Mouse (Mus musculus): Measurements from ENCODE around the gene Ufc1.

The Ufc1 gene

DNA sequence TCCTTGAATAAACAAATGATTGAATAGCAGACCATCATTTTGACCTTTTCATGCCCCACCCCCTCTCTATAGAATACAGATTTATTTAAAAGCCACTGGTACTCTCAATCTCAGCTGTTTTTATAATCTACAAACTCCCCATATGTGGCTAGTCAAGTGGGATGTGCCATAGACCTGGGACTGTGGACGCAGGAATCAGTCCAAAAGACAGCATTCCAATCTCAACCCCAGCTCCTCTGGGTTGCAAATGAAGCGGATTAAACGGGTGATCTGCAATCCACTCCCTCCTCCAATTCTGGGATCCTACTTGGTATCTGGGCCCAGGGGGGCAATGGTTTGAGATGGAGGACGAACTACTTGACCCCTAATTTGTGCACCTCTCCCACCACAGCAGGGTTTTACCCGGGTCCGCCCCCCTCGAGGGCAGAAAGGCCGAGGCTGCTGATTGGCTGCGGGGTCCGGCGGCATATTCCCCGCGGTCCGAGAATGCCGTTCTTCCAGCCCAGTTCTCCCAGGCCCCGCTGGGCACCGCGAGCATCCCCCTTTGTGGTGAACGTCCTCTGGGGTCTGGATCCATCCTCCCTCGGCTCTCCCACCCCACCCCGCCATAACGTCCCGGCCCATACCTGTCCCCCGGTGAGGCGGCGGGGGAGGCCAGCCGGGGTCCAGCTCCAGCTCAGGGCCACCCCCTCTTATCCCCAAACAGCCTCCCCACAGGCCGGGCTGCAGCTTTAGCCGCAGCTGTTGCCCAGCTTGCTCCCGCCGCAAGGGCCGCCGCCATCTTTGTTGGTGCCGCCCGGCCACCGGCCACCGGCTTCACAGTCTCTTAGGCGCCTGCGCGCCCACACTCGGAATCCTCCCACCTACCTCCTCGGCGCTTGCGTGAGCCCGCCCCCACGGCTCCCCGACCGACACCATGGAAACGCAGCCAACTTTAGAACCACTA is 7.4 kb downstream of the Ufc1 start, which contains the start of gene Usp21:
Gene Usp21, minus strand, starts transcription at position 856 of the 946 bp plus-strand sequence.
- peak; percentile 91 for DNase-seq (ENCODE audit: low spot score)

DNA sequence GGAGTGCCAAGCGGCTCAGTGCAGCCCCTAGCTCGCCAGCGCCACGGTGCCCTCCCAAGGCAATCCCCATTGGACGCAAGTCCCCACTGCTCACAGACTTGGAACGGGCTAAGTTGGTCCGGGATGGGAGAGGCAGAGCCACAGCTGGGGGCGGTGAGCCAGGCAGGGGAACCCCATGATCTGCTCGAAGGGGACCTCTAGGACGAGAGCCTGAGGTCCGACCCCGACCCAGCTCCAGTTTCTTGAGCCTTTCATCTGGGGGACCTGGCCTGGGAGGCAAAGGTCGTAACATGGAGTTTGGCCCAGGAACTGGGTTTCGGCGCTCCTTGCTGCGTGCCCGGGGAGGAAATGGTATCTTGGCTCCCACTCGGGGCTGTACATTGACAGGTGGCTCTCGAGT is 8.3 kb downstream of the Ufc1 start:
- DNase-seq (ENCODE audit: low spot score), result peak; percentile 2

DNA sequence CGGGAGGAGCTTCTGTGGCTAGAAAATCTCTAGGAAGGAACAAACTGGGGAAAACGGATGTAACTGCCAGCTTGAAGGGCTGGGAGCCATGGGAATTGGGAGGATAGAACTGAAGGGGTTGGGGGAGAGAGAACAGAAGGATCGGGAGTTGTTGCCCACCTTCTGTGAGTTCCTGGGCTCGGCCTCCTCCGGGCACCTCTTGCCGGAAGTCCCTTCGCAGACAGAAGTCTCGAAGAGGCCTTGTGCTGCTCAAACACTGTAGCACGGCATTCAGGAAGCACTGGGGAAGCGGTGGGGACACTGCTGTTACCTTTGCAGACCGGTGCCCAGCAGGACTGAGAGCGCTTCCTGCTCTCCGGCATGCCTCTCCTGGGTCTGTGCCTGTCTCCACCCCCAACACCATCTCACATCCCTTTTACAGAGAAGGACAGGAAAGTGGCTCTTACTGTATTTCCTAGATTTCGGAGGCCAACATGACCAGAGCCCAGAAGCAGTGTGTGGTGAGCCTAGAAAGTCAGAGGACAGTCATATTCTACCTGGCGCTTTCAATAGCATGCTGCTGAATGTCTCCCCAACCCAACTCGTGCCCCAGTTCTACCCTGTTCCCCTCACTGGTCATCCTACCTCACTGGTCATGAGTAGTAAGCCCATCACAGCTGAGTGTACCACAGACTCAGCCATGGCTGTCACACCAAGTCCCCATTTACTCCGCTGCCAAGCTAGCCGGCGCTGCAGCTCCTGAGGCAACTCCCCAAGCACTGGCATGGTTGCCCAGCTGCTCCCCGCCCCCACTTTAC is 9.5 kb downstream of the Ufc1 start:
- DNase-seq (ENCODE audit: low spot score), result peak; percentile 1

DNA sequence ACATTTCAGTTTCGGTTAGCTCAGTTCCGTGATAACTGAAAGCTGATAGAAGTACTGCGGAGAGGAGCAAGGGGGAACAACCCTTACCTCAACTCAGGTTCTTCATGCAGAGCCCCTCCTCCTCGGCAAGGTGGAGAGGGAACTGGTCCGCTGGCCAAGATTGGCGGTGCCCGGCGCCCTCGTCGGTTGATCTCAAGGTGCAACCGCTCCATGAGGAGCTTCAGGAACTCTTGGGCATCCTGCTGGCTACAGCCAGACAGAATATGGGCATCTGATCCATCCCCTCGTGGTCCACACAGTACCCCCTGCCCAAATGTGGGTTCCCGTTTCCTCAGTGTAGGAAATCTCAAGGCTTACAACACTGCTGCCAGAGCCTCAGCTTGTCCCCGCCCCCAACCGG is 10.3 kb downstream of the Ufc1 start:
- no peak for DNase-seq (ENCODE audit: low spot score)

DNA sequence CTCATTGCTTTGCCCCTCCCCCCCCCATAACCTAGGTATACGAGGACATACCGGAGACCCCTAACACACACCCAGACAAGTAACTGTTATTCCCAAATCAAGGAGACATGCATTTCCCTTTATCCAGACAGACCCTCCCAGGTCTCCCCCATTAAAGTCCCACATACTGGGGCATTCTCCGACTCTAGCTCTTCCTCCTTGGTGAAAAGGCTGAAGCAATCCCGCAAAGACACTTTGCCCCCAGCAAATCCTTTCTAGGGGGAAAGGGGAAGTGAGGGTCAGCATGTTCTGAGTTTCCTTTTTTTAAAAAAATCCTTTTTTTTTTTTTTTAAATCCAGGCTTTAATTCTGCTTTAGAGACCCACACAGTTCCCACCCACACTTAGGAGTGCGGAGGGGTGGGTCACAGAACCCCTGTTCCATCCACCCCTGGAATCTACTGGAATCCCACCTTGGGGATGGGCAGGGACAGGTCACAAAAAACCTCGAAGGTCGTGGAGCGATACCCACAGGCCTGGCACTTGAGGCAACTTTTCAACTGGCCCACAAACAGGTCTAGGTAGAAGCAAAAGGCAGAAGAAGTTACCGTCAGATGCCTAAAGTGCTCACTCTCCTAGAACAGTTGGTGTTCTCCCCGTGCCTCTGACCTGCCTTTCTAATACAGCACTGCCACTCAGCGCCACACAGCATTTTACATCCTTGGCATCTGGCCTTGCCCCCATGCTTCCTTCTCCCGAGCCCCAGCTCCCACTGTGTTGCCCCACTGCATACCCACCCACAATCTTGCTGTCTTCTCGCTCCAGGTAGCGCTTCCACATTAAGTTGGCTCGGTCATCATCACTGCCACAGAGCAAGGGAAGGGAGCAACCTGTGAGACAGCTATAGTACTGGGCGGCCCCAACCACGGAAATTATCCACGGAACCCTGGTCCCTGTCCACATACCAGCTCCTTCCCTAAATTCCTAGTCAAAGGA is 11.3 kb downstream of the Ufc1 start:
- DNase-seq (ENCODE audit: low spot score), result no peak

DNA sequence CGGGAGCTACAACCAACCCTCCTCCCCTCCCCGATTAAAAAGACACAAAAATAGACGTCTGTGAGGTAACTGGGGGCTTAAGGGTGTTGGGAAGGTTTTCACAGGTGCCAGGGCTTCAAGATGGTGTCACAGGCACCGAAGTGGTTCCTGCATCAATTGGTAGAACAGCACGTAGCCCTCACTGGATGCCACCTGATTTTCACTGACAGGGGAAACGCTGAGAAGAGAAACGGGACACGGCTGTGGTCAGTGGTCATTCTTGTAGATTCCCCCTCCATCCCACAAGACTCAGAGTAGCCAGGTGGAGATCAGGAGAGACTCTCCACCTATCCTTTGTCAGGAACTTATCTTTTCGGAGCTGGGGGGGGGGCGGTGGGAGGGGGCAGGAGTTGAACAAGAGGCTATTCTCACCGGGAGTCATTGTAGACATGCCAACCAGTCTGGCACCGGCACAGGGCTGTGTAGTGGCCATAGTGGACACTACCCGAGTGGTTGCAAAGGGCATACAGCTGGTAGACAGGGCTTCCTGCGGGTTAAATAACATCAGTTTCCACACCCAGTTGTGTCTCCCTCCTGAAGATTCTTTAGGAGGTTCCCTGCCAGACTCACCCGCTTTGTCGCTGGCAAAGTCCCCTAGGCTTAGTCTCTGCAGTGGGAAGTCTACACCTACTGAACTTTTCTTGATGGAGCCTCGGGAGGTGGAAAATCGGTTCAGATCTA is 12.6 kb downstream of the Ufc1 start:
- no peak for DNase-seq (ENCODE audit: low spot score)

DNA sequence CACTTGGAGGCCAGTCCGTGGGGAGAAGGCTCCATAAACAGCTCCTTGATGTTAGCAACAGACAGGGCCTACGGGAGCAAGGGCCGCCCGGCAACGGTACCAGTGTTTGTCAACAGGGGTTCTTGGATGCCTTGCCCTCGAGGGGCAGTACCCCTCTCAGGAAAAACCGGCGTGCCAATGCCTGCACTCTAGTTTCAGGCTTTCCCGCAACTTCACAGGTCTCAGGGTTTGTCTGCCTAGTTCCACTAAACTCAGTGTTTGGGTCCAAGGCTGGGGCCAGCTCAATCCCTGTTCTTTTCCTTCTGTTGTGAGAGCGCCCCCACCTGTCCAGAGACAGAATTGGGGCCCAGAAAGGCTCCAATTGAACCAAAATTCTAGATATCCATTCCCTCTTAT is 13.3 kb downstream of the Ufc1 start:
- DNase-seq (ENCODE audit: low spot score), result no peak

DNA sequence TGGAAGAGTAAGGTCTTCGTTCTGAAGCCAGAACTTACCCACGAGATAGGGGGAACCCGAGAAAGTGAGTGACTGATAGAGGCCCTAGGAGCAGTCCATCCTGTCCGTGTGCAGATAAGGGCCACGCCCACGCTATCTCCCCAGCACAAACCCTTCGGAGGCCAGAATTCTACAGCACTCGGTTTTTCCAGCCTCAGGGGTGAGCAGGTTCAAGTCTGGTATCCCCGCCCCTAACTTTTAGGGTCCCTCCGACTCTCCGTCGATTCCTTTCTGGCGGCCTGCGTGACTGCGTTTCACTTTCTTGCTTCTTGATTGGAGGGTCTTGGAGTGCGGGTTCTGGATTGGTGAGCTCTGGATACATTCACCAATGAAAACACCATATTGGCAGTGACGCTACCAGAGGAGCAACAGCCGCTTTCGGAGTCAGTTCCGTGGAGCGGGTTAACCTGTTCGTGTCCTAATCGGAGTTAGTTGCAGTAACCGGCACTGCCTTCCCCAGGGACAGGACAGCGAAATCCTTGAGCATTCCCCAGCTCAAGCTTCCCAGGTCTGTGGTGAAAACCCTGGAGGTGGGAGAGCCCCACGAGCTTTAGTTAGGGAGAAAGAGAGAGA is 13.8 kb downstream of the Ufc1 start, which contains the start of gene Ppox:
Gene Ppox, minus strand, starts transcription at position 271 of the 612 bp plus-strand sequence.
- DNase-seq (ENCODE audit: low spot score), result peak; percentile 97

DNA sequence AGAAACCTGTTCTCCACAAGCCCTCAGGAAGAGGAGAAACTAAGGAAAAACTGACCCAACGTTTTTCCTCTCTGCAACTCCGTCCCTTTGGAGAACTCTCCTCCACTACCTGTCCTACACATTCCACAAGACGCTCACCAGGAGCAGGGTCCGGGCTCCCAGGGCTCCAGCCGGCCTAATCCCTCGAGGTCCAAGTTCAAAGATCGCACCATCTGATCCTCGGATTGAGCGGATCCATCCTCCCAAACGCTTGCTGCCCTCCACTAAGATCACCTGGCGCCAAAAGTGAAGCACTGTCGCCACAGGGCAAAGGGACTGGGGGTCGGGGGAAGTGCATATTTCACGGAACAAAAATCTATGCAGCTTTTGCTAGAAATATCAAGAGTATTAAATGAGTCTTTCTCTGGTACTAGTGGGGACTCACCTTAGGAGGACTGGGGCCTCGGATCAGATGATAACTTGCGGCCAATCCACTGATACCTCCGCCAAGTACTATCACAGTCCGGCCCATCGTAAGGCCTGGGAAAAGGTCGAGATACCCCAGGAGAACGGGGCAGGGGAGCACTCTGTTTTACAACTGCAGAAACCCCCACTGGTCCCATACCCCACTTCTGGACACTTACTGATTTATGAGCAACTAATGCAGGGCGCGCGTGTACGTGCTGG is 14.4 kb downstream of the Ufc1 start:
- peak; percentile 71 for DNase-seq (ENCODE audit: low spot score)

DNA sequence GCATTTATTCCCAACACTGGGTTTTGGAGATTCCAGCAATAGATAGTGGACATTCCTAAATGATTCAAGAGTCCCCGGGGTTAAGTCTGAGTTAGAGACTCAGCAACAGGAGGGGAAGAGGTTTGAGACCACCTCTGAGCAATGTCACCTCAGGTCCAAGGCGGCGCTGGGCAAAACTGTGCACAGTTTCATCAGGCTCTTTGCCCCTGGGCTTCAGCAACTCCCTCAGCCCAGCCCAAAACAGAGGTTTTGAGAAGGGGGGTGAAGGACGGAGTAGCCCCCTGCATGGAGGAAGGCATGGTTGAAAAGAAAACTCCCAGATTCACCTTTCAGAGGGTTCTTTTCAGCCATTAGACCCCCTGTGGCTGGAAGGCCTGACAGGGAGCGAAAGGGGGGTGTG is 15.1 kb downstream of the Ufc1 start:
- DNase-seq (ENCODE audit: low spot score), result no peak

DNA sequence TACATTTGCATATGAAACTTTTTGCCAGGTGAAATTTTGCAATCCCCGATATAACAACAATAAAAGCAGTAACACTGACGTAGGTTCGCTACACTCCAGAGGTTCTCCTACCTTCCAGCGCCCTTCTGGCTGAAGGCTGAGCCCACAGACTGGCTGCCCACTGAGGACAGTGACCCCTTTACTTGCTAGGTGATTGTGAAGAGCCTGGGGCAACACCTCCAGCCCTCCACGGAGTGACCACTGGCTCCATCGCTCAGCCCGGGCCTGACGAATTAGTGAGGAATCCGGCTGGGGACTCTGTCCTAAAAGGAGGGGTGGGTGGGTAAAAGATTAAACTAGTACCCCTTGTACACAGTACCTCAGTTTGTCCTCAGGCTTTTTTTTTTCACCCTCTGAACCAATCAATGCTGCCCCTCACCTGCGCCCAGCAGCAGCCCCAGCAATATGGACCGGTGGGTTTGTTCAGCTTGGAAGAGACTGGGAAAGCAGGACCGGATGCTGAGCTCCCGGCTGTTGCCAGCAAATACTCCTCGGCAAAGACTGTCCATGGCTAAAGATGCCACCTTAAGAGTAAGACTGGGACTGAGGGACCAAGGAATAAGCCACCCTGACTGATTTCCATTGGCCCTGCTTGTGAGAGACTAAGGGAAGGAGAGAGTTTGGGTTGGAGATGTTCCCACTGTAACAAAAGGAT is 15.7 kb downstream of the Ufc1 start:
- no peak for DNase-seq (ENCODE audit: low spot score)

DNA sequence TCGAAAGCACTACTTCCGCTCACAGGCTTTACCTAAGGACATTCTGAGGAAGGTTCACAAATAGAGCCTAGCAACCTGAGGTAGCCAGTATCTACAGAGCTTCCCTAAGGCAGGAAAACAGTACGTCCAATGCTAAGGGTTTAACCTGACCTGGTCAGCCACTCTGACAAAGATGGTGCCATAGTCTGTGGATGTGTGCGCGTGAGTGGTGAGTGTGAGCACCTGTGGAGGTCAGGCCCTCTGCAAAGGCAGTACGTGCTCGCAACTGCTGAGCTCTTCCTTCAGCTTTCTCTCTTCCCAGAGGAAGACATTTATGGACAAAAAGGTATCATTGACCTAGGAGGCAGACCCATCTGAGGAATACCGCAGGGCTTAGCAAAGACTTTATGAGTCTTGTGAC is 16.4 kb downstream of the Ufc1 start:
- DNase-seq (ENCODE audit: low spot score), result no peak

DNA sequence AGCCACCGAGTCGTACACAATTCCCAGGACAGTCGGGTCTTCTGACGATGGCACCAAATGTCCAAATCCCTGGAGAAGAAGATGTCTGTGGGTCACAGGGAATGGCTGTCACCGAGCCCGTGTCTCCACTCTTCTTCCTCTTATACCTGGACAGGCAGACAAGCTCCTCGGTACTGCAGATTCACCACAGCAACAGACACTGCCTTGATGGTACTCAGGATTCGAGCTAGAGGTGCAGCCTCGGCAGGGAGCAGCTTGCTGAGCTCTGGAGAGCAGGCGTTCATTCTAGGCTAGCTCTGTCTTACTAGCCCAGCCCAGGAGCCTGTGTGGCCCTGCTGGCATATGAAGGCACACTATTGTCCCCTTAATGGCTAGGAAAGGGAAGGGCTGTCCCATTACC is 17.1 kb downstream of the Ufc1 start:
- DNase-seq (ENCODE audit: low spot score), result no peak

DNA sequence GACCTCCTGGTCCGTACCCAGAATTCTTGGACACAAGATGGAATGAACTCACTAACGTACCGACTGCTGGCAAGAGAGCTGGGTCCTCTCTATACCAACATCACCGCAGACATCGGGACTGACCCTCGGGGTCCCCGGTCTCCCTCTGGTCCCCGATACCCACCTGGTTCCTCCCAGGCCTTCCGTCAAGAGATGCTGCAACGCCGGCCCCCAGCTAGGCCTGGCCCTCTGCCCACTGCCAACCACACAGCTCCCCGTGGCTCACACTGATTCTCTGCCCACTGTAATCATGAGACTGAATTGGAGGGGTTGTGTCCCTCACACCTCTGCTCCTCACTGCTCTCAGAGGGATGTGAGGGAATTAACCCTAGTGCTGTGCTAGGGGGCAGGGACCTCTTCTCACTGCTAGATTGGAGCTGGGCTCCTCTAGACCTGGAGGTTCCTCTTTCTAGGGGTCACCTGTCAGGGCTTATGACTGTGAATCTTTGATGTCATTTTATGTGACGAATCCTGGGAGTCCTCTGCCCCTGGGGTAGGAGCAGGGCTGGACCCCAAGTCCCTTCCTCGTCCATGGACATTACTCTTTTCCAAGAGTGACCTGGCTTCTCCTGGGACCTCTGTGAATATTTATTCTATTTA is 18.6 kb downstream of the Ufc1 start:
- DNase-seq (ENCODE audit: low spot score), result no peak

DNA sequence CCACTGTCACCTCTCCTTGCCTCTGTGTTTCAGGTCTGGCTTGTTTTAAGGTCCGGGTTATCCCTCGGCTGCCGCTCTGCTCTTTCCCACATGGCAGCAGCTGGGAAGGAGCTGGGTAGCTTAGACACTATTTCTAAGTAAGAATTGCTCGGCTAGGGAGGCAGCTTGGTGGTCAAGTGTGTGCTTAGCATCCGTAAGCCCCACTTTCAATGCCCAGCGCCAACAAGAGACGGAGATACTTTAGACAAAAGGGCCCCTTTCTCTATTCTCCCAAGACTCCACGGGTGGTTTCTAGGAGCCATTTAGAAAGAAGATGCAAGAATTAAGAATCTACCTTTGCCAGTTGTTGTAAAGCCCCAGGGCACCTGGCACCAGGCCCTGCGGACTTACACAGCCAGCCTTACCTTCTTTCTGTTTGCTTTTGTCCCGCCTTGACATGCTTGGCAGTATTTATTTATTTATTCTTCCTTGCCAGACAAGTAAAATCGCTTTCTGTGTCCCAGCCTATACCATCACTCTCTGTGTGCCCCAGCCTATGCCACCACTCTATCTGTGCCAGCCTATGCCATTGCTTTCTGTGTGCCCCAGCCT is 19.6 kb downstream of the Ufc1 start:
- DNase-seq (ENCODE audit: low spot score), result no peak

DNA sequence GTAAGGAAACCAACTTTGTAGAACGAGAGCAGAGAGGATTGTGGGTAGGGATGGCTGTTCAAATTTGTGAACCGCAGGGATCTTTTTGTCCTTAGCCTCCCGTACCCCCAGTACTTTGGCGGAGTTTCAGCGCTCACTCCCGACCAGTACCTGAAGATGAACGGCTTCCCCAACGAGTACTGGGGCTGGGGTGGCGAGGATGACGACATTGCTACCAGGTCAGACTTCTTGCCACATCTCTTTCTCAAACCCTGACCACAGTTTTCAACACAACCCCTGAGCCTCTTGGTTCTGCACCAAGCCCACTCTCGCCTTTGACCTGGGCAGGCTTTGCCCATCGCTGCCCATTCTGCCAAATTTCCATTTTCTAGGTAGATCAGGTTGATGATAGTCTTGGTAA is 20.7 kb downstream of the Ufc1 start:
- no peak for DNase-seq (ENCODE audit: low spot score)

DNA sequence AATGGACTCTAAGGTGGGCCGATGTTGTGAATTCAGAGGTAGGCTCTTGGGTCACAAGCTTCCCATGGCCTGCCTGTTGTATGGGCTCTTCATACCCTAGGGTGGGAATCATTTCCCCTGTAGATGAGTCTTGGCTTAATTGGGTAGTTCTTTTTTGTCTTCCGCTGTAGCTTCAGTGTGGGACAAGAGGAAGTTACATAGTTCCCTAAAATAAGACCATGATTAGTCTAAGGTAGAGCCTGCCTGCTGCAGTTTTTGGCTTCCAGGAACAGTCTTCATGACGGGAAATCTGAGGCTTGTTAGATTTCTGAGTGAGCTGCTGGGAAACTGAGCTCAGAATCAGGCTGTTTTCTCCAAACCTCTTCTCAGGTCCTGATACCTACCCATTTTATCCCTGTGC is 22.7 kb downstream of the Ufc1 start:
- no peak for DNase-seq (ENCODE audit: low spot score)

DNA sequence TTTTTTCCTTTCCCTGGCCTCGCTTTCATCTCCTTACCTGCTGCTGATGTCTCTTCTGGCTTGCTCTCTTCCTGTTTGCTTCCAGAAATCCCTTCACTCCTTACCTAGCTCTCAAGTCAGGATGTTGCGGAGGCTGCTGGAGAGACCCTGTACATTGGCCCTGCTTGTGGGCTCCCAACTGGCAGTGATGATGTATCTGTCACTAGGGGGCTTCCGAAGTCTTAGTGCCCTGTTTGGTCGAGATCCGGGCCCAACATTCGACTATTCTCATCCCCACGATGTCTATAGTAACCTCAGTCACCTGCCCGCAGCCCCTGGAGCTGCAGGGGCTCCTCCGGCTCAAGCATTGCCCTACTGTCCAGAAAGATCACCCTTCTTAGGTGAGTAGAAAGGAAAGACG is 23.2 kb downstream of the Ufc1 start:
- no peak for DNase-seq (ENCODE audit: low spot score)

DNA sequence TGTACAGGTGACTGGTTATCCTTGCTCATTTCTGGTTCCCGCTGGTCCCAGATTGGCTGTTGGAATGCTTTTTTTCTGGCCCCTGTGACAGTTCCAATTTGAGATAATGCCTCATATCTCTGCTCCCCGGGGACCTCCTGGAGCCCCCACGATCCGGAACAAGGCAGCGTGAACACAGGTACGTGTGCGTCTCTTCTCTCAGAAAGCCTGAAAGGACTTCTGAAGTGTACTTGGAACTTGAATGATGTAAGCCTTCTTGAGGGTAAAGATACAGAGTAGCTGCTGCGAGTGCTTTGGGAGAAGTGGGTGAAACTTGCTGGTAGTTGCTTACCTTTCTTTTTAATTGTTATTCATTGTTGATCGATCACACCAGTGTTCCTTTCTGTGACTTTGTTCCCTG is 23.6 kb downstream of the Ufc1 start:
- no peak for DNase-seq (ENCODE audit: low spot score)

Data from yolk sac, embryonic 10.5 days (tissue).